Mouse (Mus musculus) c-Kit-positive CD71-positive TER-119-positive erythroid progenitor cells, embryonic 14.5 days (primary cell): ENCODE results near the gene Ostf1.
"Not testable (repeated sequence)": the region's sequence is repeated elsewhere in the genome, so short reads cannot be mapped to it uniquely, and the experiment has no call there.

Experiments used
- DNase-seq: peaks from one replicate; pipeline ENCODE4 v3.0.0-alpha.2; 2013; ENCODE audit warnings: low spot score

Ostf1 gene

GRCm38 (mm10) chr19:18598265-18598926, 33.2 kb downstream of the Ostf1 start:
- no peak for DNase-seq

DNA sequence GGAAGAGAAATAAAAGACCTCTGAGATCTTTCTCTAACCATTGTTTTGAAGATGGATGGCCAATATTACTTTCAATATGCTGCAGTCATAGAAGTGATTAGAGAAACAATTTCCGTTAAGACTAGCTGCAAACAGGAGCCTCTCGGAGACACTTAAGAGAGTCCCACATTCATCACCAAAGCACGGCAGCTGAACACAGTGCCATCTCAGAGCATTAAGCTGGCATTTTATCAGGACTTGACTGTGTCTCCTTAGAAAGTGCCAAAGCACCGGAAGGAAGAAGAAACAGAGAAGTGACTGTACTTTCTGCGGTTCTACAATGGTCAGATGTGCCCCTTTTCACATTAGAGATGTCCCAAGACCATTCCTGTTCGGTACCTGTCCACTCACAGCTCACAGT, 33.9 kb downstream of the Ostf1 start:
- DNase-seq, result no peak

- no peak for DNase-seq
Measured at GRCm38 (mm10) chr19:18596876-18597275, 34.7 kb downstream of the Ostf1 start.

DNA sequence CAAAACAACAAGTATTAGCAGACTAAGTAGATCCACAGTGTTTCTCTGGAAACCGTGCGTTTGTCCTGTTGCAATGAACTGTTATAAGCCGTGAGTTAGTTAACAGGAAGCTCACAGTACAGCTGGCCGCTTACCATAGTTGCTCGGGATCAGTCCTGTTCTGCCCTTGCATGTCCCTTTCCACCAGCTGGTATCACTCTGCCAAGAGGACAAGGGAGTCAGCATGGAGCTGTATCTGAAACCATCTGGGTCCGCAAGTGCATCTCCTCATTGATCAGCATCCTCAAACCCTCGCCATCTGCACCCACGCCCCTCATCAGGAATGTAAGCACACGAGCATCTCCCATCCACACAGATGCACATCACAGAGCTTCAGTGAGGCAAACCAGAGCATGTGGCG, 37.9 kb downstream of the Ostf1 start:
- DNase-seq, result no peak

DNA sequence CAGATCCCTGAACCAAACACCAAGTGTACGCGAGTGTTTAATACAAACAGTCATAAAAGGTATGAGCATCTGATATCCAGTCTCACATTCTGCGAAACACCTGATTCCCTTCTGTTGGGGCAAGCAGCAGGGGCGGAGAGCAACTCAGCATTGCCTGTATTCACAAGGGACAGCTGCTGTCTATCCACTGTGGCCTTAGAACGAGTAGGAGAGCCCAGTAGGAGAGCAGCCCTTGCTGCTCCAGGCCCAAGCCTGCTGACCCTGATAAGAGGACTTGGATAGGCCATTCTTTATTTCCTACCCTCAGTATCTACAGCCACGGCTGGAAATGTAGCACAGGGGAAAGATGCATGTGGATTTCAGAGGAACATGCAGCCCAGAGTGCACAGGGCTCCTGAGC, 38.7 kb downstream of the Ostf1 start:
- DNase-seq, result no peak

DNA sequence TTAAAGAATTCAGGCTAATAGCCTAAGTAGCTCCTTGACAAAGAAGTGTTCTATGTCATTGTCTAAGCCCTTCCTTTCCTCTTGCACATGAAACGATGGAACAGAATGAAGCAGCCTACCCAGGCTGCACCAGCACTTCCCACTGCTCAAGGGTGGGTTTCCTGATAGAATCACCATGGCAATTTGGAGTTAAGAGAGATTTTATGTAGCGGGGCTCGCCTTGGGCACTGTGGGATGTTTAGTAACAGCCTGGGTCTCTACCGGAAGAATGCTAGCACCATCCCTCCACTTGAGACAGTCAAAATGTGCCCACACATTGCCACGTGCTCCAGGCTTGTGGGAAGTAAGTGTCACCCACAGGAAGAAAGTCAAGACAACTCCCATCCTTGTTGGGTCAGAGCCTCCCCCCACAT, 40.7 kb downstream of the Ostf1 start:
- DNase-seq, result no peak

DNA sequence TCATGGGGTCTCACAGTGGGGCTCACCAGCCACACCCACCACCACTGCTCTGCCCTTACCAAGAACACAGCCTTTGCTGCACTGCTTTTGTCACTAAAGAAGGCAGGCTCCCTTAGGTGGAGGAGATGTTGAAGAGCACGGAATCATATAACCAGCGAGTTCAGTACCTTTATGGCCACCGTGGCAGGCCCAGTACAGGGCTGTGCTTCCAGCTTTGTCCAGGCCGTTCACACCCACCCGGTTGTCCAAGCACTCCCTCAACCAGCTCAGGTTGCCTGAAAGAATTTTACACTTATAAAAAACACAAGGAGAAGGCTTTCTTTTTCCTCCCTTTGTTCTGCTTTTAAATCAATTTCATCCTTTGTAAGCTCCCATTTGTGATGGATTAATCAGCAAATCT, 41.4 kb downstream of the Ostf1 start:
- no peak for DNase-seq

DNA sequence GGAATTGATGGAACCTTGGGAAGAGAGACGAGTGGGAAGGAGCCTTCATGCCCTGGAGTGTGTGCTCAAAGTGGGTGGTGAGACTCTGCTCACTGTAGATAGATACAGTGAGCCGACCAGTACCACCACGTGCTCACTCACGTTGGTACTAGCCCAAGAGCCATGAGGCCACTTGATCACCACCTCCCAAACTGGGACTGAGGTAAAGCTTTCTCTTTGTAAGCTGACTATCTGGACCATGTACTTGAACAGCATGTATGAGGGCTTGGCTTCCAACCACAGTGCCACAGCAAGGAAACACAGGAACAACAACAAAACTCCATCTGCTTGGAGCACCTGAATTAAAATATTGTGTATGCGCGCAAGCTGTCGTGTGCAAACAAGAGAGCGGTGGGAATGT, 42.3 kb downstream of the Ostf1 start:
- no peak for DNase-seq

DNA sequence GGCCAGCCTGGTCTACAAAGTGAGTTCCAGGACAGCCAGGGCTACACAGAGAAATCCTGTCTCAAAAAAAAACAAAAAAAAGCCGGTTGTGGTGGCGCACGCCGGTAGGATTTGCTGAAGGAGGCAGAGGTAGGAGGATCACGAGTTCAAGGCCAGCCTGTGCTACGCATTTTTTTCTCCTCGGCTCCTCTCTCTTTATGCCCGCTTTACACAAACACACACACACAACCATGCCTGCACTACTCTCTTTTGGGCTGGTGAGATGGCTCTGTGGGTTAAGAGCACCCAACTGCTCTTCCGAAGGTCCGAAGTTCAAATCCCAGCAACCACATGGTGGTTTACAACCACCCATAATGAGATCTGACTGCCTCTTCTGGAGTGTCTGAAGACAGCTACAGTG, 42.8 kb downstream of the Ostf1 start:
- not testable (repeated sequence) for DNase-seq

DNA sequence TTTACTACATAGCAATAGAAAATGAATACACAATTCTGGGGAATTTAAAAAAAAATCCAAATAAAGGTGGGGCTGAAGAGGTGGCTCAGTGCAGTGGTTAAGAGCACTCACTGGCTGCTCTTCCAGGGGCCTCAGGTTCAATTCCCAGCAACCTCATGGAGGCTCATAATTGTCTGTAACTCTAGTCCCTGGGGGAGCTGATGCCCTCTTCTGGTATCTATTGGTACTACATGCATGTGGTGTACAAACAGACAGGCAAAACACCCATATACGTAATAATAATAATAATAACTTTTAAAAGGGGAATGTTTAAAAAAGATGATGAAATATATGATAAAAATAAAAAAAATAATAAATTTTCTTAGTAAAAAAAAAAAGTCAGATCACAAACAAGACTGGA, 43.4 kb downstream of the Ostf1 start:
- DNase-seq, result peak; percentile 27

GRCm38 (mm10) chr19:18587118-18587517, 44.5 kb downstream of the Ostf1 start:
- DNase-seq, result no peak

GRCm38 (mm10) chr19:18584621-18585020, 47.0 kb downstream of the Ostf1 start:
- DNase-seq, result no peak

DNA sequence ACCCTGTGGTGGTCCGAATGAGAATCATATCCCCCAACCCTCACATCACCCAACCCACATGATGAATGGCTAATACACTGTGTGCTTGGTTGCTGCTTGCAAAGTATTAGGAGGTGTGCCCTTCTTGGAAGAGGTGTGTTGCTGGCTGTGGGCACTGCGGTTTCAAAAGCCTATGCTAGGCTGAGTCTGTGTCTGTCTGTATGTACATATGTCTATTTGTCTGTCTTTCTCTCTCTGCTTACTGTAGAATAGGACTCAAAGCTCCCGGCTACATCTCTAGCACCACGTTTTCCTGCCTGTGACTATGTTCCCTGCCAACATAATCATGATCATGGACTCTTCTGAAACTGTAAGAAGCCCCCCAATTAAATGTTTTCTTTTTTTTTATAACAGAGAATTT, 47.9 kb downstream of the Ostf1 start:
- DNase-seq, result no peak

GRCm38 (mm10) chr19:18582887-18583286, 48.7 kb downstream of the Ostf1 start:
- no peak for DNase-seq

DNA sequence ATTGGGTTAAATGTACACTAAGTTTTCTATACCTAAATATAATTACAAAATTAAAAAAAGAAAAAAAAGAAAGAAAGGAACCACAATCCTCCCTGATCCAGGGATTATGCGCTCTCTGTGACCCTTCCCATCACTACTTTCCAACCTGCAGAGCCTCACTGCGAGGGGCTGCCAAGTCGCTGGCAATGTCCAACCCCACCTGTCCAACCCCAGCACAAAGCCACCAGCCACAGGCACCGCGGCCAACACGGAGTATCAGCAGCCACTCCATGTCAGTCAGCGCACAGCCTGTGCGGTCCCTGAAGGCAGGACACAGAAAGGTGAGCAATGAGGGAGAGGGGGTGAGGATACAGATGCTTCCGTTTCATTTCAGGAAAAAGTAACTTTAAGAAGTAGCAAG, 49.4 kb downstream of the Ostf1 start:
- DNase-seq, result no peak

- DNase-seq, result no peak
Measured at GRCm38 (mm10) chr19:18581046-18581445, 50.6 kb downstream of the Ostf1 start.

- no peak for DNase-seq
Measured at GRCm38 (mm10) chr19:18579012-18579358, 52.6 kb downstream of the Ostf1 start.

- DNase-seq, result no peak
Measured at GRCm38 (mm10) chr19:18578216-18579011, 53.2 kb downstream of the Ostf1 start.

DNA sequence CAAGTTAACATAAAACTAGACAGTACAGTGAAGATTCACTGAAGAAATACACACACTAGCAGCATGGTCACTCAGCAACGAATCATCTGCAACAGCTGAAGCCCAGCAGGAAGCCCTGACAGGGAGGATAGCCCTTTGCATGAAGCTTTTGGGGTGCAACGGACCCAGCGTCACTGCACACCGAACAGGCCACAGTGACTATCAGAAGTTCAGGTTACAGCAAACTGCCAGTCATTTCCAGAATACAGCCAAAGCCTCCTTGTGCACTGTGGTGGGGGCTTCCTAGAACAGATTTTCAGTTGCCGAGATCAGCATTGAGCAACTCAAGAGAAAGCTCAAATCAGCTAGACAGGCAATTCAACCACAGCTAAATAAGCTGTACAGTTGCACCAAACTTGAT, 54.3 kb downstream of the Ostf1 start:
- DNase-seq, result no peak

DNA sequence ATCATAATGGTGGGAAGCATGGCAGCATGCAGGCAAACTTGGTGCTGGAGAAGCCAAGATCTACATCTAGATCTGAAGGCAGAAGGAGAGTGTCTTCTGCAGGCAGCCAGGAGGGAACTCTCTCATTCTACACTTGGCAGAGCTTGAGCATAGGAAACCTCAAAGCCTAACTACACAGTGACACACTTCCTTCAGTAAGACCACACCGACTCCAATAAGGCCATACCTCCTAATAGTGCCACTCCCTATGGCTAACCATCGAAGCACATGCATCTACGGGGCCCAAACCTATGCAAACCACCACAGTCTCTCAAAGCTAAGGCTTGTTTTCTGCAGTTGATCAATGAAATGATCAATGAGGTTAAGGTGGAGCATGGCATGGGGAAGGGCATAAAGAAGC, 55.7 kb downstream of the Ostf1 start:
- no peak for DNase-seq

DNA sequence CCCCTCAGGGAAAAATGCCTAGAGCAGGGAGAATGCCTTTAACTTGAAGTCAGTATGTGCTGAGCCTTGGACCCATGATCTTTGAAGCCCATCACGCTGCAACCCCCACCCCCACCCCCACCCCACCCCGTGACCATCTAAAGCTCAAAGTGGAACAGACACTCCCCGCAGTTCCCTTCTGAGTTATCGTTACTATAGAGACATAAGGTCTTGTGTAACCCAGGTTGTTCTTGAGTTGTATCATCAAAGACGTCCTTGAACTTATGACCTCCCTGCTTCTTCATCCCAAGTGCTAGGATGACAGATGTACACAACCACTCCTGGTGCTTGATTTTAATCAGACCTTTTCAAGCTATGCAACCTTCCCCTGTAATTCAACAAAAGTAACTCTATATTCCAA, 57.7 kb downstream of the Ostf1 start:
- no peak for DNase-seq

DNA sequence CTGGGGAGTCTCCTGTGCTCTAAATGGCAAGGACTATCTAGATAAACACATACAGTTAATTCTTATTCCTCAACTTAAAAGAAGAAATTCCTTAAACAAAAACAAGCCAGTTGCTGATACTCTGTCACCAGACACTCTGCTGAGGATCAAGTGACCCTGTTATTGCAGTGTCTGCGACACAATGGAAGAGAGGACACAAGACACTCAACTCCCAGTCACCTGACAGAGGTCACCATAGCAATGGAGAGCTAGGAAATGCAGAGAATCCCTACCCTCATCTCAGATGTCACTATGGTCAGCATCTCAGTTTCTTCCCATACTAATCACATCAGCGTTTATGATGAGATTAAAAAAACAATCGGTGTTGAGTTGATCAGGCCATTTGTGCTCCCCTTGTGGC, 58.2 kb downstream of the Ostf1 start:
- no peak for DNase-seq

DNA sequence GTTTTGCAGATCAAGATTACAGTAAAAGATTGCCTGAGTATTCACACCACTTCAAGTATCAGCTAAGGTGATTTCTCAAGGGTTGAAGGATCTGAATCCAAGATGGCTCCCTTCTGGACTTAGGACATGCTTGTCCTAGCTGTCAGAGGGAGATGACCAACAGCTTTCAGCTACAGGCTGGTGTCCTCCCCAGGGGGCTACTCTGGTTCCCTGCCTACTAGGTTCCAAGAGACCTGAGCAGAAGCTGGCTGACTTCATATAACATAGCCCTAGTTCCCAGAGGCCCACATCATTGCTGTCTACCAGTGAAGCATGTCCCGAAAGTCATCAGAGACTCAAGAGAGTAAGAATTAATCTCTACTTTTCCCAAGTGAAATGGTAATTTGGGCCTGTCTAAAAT, 62.1 kb downstream of the Ostf1 start:
- no peak for DNase-seq

GRCm38 (mm10) chr19:18568828-18569430, 62.7 kb downstream of the Ostf1 start:
- no peak for DNase-seq
